Mouse (Mus musculus) activated CD4-positive, CD25-positive, alpha-beta regulatory T cell, adult 4 months (primary cell): ENCODE measurements around the gene Cnpy4. TPM values are rescaled to one million over a fixed set of nuclear protein-coding genes. Genes with fewer than 3 reads are reported as not detected.

Source experiments
- ATAC-seq: one replicate; pipeline ENCODE4 v1.8.0; 2017
- polyA plus RNA-seq, 2 experiments: library from polyadenylated mRNA; unstranded; fragments of 100-300 nt; shearing (Covaris generic); gene quantifications; one replicate each; pipeline ENCODE4 v1.2.1; 2017

Gene Cnpy4
- 10 to 100 TPM; 38.4 to 55.4 TPM for polyA plus RNA-seq

DNA sequence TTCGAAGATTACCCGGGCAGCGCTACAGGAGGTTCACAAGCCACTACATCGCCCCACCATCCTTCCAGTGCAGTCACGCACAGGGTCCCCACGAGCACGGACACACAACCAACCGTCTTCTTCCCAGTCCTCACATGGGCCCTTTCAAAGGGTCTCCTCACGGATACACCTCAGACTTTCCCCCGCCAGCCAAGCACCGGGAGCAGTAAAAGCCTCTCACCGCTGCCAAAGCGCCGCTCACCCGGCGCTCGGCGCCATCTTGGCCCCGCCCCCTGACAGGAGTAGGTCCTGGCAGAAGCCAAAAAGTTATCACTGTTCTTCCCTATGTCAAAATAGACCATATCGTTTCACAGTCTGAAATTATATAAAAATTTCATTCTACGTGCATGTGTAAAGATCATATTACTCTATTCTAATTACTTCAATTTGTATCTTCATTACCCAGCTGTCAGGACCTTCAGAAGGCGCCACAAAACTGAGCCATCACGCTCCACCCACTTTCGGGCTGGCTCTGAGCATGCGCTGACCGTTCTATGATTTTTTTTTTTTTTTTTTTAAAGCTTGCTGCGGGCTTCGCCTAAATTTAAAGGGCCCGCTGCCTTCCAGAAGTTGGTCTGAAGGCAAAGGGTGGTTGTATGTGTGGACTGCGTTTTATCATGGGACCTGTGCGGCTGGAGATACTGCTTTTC, at the start of gene Cnpy4, which contains the start of gene Taf6:
Cnpy4 (plus strand) TSS at position 536 of the 689 bp plus-strand sequence.
Taf6 (minus strand) TSS at position 502 of the 689 bp plus-strand sequence.
- peak; percentile 77 for ATAC-seq

DNA sequence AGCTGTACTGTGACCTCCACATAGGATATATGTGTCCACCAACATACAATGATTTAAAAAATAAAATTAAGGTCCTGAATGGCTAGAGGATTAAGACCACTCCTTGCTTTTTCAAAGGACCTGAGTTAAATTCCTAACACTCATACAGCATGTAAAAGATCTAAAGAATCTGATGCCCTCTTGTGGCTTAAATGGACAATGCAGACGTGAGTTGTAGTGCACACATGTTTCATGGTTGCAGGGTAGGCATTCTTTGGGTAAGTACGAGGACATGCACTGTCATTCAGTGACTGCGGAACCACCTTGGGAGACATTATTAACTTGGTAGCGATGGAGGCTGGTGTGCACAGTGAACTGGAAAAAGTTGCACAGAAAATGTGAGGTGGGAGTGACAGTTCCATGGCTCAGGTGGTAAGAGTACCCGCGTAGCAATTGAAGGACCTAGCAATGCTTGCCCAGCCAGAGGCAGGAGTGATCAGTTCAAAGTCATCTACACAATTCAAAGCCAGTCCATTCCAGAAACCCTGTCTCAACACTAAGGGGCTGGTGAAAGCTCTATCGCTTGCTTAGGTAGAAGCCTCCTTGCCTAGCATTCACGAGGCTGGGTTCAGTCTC, 49.2 kb upstream of the Cnpy4 start:
- ATAC-seq, result peak; percentile 77

DNA sequence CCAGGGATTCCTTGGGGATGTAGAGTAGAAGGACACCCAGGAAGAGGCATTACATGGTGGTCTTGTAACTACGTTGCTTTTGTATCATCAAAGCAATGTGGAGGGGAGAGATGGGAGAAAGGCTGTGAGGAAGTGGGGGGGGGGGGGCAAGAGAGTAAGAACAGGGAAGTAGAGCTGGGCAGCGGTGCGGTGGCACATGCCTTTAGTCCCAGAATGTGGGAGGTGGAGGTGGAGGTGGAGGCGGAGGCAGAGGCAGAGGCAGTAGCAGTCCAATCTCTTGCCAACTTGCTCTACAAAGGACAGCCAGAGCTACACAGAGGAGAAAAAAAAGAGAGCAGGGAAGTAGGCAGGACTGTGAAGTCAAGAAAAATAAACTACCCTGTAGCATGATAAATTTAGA, 48.7 kb upstream of the Cnpy4 start:
- no peak for ATAC-seq

DNA sequence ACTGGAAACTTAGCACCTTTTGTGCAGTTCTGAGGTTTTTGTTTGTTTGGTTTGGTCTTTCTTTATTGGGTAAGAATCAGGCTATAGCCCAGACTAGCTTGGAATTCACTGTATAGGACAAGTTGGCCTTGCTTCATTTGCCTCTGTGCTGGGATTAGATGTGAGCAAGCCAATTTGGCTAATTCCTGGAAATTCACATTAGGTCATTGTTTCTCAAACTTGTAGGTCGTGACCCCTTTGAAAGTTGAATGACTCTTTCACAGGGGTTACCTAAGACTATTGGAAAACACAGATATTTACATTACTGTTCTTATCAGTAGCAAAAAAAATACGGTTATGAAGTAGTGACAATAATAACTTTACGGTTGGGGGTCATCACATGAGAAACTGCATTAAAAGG, 32.9 kb upstream of the Cnpy4 start:
- no peak for ATAC-seq

DNA sequence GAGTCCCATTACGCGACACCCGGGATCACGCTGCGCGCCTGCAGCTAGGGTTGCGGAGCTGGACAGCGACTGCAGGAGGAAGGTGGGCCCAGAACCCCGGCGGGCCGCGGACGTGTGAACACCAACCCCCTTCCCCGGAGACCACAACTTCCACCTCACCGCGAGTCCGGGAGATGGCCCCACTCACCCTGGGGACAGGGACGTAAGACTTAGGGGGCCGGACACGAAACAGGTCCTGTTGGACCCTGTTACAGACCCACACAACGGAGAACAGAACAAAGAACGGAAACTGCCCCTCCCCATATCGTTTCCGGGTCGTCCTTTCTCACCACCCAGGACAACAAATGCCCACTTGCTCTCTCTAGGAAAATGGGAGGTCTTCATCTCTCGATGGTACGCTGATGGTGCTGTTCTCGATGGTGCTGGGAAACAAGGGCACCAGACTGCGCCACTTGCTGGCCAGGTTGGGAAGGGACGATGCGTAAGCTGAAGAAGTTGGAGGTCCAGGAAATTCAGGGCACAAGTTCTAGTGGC, 31.8 kb upstream of the Cnpy4 start, which contains the start of gene Zfp113:
Zfp113 (minus strand) TSS at position 302 of the 534 bp plus-strand sequence.
- ATAC-seq, result peak; percentile 96

DNA sequence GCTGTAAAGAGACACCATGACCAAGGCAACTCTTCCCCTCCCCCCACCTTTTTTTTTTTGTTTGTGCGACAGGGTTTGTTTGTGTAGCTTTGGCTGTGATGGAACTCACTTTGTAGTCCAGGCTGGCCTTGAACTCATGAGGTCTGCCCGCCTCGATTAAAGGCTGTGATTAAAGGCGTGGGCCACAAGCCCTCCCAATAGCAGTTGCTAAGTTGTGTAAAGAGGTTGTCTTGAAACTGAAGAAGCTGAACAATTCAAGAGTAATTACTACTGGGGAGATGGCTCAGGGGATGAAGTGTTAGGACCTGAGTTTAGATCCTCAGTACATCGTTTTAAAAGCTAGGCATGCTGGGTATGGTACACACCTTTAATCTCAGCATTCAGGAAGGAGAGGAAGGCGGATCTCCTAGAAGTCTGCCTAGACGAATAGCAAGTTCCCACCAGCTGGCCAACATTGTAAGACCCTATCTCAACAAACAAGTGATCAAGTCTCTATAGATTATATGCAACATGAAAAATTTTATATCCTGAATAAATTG, 27.0 kb upstream of the Cnpy4 start:
- no peak for ATAC-seq

DNA sequence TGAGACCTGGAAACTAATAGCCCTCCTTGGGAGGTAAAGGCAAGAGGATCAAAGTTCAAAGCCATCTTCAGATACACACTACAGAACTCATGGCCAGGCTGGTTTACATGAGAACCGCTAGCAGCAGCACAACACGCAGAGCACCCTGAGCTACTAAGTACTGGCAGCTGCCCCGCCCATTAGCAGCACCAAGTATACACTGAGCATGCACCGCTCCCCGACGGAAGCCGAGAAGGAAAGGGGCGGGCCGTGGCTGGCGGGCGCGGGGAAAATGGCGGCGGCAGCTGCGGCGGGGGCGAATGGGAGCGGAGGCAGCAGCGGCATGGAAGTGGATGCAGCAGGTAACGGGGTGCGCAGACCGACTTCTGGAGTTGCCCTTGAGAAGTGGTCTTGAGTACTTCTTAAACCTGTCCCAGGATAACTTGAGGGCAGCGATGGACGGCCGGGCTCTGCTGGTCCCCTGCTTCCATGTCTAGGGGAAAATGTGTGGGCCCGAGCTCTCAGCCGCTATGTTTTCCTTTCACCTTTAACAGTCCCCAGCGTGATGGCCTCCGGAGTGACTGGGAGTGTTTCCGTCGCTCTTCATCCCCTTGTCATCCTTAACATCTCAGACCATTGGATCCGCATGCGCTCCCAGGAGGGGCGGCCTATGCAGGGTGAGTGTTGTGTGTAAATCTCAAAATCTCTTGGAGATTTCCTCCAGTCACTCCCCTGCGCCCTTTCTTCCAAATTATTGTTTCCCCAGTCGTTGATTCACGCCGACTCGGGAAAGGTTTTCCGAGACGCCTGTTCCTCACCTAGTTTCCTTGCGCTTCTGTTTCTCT, 26.2 kb upstream of the Cnpy4 start, which contains the start of gene Cops6:
Cops6 (plus strand) TSS at position 230 of the 824 bp plus-strand sequence.
- peak; percentile 96 for ATAC-seq

DNA sequence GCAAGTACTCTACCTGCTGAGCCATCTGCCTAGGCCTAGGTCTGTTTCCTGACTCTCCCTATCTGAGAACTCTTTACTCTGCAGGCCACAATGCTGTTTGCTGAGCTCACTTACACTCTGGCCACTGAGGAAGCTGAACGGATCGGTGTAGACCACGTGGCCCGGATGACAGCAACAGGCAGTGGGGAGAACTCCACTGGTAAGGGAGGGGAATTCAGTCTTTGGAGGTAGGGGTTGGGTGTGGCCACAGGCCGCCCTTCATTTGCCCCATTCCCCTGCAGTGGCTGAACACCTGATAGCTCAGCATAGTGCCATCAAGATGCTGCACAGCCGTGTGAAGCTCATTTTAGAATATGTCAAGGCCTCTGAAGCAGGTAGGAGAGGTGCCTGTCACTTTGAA, 24.2 kb upstream of the Cnpy4 start:
- no peak for ATAC-seq

DNA sequence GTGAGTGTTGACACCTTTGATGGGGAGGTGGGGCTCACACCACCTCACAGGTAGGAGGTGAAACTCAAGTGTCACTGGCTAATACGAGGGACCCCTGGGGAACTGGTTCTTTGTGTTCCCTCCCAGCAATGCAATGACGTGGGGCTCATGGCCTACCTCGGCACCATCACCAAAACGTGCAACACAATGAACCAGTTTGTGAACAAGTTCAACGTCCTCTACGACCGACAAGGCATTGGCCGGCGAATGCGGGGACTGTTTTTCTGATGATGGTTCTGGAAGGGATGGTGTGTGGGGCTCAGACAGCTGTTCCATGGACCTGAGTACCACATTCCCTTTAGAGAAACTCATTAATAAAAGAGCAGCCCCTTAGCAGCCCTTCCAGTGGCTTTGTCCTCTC, 23.7 kb upstream of the Cnpy4 start:
- no peak for ATAC-seq

DNA sequence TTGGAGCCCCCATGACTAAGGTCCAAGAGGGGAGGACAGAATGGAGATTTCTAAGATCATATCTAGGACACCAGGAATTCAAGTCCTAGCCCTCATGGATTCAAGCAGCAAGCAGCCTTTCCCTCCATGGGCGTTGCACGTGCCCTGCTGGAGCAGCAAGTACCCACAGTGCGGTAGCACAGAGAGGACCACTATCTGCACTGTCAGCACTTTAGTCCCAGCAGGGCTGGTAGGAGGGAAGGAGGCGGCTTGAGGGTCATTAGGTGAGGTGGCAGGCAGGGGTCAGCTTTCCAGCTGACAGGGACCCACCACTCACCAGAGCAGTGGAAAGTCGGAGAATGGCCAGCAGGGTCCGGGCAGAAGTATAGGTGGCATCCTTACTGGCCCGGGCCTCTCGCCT, 21.7 kb upstream of the Cnpy4 start:
- no peak for ATAC-seq

DNA sequence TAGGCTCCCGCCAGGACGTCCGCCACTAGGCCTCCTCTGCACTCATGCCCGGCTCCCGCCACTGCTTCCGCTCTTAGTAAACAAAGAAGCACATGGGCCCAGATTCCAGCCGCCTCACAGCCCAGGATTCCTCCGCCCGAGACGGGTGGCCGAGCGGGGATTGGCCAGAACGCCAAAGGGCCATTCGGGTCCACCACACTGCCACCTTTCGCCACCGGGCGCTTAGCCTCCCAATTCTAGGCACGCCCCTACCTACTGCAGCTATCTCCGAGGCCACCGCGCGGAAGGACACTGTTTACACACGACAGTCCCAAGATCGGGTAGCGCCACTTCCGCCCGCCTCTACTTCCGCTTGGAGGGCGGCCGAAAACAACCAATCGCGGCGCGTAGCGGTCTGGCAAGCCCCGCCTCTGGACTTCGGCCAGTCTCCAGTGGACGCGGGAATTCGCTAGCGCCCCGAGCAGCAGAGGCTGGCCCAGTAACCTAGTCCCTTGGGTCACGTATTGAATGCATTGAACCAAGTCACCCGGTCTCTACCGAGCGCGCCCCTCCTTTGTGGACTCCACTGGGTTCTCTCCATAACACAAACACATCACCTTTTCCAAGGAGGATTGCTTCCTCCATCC, 16.2 kb upstream of the Cnpy4 start:
- ATAC-seq, result peak; percentile 52

DNA sequence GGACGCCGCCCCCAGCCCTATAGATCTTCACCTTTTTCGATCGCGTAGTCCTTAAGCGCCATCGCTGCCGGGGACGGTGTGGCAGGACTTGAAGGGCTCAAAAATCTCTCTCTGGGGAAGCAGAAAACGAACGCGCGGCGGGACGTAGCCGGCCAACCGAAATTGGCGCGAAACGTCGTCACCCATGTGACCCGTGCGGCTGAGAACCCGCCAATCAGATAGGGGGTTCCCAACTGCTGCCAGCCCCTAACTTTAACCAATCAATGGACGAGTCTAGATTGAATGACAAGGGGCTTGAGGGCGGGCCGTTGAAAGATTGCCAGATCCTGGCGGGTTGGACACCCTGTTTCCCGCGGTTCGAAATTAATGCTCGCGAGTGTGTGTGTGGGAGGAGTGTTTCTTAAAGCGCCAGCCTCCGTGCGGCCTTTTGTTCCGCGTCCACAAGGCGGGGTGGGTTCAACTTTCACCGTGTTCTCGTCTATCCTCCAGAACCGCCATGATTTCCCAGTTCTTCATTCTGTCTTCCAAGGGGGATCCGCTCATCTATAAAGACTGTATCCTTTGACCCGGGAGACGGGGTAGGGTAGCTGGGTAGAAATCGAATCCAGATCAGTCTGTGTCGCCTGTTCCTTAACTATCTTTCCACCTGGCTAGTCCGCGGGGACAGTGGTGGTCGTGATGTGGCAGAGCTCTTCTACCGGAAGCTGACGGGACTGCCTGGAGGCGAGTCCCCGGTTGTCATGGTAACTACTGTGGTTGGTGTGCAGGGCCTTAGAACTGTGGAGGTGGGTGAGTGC, 15.4 kb upstream of the Cnpy4 start, which contains the start of the genes Ap4m1 and Mcm7:
Ap4m1 (plus strand) TSS at position 308 of the 797 bp plus-strand sequence.
Mcm7 (minus strand) TSS at position 728 of the 797 bp plus-strand sequence.
- ATAC-seq, result peak; percentile 89

DNA sequence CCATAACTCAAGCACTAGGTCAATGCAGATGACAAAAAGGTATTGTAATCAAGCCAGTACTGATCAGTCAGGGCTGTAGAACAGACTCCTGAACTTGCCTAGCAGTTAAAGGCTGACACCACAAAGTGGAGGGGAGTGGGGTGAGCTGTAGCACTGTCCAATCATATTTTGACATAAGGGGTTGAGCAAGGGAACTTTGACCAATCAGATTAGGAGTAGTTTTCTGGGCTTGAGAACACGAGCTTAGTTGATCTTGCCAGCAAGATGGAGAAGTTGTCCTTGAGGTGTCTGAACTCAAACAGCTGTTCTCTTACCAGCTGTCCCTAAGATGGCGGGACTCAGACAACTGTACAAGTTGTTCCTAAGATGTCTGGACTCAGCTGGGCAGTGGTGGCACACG, 14.1 kb upstream of the Cnpy4 start:
- ATAC-seq, result no peak

DNA sequence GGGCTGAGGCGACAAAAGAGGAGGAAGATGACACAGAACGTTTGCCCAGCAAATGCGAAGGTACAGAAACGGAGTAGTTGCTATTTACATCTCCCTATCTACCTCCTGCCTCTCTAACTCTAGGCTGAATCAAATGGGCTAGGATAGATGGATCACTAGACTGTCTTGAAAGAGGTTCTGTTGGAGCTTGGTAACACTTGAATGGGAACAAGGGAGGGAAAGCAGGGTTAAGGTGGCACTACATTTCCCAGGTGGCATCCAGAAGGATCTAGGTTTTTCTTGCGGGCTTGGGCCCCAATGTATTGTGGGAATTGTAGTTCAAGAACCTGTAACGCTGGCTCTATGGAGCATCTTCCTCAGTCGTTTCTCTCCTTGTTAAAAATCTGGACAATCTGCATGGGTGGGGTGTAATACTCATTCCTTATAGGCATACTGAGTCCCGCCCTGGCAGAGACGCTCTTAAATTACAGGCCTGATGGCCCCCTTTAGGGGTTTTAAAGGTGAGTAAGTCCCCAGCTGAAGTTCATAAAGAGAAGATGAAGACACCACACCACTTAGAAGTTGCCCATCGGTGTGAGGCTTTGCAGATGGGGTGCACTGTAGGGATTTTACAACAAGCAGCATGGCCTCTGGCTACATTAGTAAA, 499 bp downstream of the Cnpy4 start:
- peak; percentile 74 for ATAC-seq

DNA sequence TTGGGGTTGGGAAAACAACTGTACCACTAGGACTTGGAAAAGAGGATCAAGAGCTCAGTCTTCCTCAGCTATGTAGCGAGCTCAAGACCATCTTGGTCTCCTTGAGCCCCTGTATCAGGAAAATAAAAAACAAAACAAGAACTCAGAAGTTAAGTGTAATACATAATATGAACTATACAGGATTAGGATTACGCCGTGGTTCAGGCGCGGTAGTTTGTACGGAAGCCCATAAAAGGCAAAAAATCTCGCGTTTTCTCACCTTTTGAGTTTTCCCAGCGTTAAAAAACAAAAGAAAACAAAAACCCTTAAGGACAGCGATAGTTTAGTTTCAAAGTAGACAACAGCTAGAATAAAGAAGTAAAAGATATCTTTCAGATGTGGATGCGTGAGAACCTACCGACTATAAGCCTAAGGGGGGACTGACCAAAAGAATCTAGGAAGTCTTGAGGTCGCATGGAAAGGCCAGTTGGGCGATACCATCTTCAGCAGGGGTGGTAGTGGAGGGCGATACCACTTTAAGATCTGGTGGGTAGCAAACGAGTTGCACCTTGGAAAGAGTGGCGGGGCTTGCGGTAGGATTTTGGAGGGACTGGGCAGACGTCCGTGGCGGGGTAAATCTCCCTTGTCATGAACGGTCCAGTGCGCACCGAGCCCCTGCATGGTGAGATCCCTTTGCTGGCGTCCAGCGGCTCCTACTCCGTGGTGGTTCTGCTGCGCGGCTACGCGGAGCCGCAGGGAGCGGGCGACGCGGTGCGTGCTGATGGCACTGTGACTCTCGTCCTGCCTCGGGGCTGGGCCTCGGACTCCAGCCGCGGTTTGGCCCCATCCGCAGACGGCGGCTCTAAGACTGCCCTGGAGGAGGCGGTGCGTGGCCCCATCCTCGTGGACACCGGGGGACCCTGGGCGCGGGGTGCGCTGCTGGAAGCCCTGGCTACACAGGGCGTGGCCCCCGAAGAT, 6.8 kb downstream of the Cnpy4 start, which contains the start of gene Mblac1:
Mblac1 (plus strand) TSS at position 544 of the 957 bp plus-strand sequence.
- ATAC-seq, result peak; percentile 67

DNA sequence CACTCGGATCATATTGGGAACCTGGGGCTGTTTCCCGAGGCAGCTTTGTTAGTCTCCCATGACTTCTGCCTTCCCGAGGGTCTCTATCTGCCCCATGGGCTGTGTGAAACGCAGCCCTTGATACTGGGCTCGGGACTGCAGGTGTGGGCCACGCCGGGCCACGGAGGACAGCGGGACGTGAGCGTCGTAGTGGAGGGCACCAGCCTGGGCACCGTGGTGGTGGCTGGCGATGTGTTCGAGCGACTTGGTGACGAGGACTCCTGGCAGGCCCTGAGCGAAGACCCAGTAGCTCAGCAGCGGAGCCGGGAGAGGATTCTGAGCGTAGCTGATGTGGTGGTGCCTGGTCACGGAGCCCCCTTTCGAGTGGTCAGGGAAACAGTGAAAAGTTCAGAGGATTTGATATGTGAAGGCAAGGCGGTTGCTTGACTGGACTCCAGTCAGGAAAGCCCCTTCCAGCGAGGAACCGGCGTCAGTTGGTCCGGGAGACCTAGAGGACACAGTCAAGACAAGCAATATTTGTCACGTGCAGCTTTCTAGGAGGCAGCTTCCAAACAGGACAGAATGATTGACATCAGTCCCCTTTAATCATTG, 7.6 kb downstream of the Cnpy4 start:
- no peak for ATAC-seq

DNA sequence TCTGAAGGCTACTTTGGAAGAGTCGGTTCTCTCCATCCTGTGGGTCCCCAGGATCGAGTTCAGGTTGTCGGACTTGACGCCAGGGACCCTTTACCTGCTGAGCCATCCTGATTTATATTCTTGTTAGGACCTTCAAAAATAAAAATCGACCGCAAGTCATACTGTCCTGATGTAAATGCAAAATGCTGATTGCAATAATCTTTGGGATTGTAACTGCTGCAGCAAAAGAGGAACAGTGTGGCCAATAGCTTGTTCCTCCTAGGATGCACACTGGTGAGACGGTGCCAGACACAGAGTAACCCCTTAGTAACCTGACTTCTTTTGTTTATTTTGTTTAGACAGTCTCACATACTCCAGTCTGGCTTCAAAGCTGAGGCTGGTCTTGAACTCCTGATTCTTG, 8.2 kb downstream of the Cnpy4 start:
- ATAC-seq, result no peak

DNA sequence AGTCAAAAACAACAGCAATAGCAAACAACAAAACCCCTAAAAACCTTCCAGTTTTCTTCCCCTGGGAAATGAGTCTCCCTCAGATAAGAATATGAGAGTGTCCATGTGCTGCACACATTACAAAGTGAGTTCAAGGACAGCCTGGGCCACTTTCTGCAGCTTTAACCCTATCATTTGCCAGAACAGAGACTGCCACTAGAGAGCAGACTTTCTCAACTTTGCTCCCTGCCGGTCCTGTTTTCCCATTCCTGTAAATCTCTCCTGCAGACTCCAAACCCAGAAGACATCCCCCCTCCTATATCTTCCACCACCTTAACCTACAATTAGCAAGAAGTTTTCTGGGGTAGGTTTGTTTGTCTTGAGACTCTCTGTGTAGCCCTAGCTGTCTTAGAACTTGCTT, 12.3 kb downstream of the Cnpy4 start:
- no peak for ATAC-seq

DNA sequence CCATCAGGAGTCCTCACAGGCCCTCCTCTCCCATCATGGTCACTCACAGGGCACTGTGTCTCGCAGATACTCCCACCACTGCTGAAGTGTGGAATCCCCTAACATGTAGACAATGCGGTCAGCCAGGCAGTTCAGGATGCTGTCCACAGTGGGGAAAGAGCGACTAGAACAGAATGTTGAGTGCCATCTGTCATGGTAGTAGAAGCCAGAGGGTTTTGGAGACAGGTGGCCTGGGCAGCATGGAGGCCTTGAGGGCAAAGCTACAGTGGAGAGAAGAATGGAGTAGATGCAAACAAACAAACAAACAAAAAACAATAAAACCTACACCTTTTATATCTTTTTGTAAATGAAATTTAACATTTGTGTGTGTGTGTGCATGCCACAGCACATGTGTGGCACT, 14.8 kb downstream of the Cnpy4 start:
- no peak for ATAC-seq
